Mouse (Mus musculus): ENCODE data around the gene Gm28038. TPM values are rescaled to one million over a fixed set of nuclear protein-coding genes. Genes with fewer than 3 reads are reported as not detected.

The Gm28038 gene
- polyA plus RNA-seq, 1 experiment from 2014 or later, result not detected

GRCm38 (mm10) chr2:30306087-30306486 is 25.2 kb downstream of the Gm28038 start:
- no peaks in the 10 kb centered on the region for H3K4me1 ChIP-seq (replicated peaks; ENCODE audit: control insufficient read depth, insufficient read depth)
- 74% methylated on average over 7 of the region's 7 CpGs for WGBS
- no peaks in the 10 kb centered on the region for H3K9me3 ChIP-seq (ENCODE audit: control insufficient read depth, low read length)
- no peak overlapping the region for H3K4me2 ChIP-seq (replicated peaks; ENCODE audit: low read depth)
- DNase-seq (ENCODE audit: low spot score) (peak; percentile 73), ATAC-seq (ENCODE audit: low FRiP score, low TSS enrichment) (peak; percentile 91)
- TF ChIP-seq CTCF (IDR thresholded peaks at IDR 0.05; ENCODE audit: low read depth) (no peak), EP300 (optimal IDR thresholded peaks at IDR 0.05) (no peak)
- no peak overlapping the region for H3K27ac ChIP-seq (replicated peaks)
- H3K36me3 ChIP-seq (ENCODE audit: control insufficient read depth, insufficient read depth, low read length), result peaks cover 32% of the 10 kb centered on the region
- H3K27me3 ChIP-seq (ENCODE audit: control insufficient read depth, insufficient read depth, low read length), result no peaks in the 10 kb centered on the region
- no peak overlapping the region for H3K9ac ChIP-seq (ENCODE audit: low read length)
- H3K4me3 ChIP-seq (ENCODE audit: low read depth, low read length), result no peak overlapping the region

DNA sequence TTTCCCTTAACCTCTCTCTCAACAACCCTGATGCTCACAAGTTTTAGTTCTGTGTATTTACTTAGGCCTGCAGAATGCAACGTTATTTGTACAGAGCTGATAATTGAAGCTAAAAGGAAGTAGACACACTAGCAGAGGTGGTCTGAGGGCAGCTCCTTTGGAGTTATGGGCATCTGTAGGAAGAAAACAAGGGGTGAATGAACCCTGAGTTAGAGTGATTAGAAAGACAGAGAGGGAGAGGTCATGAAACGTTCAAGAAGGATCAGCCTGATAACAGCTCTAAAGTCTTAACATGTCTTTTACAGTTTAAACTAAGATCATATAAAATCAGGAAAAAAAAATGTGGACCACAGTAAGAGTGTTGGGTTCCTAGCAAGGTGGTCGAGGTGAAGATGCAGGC is 28.5 kb downstream of the Gm28038 start:
- Histone ChIP-seq H3K9ac (ENCODE audit: low read length) (no peak overlapping the region), H3K27me3 (ENCODE audit: control insufficient read depth, insufficient read depth, low read length) (no peaks in the 10 kb centered on the region), H3K4me1 (replicated peaks; ENCODE audit: control insufficient read depth, insufficient read depth) (no peaks in the 10 kb centered on the region), H3K4me3 (ENCODE audit: low read depth, low read length) (no peak overlapping the region), H3K9me3 (ENCODE audit: control insufficient read depth, low read length) (no peaks in the 10 kb centered on the region), H3K4me2 (replicated peaks; ENCODE audit: low read depth) (no peak overlapping the region), H3K27ac (replicated peaks) (no peak overlapping the region), H3K36me3 (ENCODE audit: control insufficient read depth, insufficient read depth, low read length) (peaks cover 40% of the 10 kb centered on the region)
- TF ChIP-seq EP300 (optimal IDR thresholded peaks at IDR 0.05), result no peak
- no peak for TF ChIP-seq CTCF (IDR thresholded peaks at IDR 0.05; ENCODE audit: low read depth)
- 74% methylated on average over 3 of the region's 3 CpGs for WGBS
- ATAC-seq (ENCODE audit: low FRiP score, low TSS enrichment) (no peak), DNase-seq (ENCODE audit: low spot score) (no peak)

GRCm38 (mm10) chr2:30311481-30311880 is 30.6 kb downstream of the Gm28038 start:
- H3K4me2 ChIP-seq (replicated peaks; ENCODE audit: low read depth), result no peak overlapping the region
- peaks cover 32% of the 10 kb centered on the region for H3K36me3 ChIP-seq (ENCODE audit: control insufficient read depth, insufficient read depth, low read length)
- no peak for TF ChIP-seq EP300 (optimal IDR thresholded peaks at IDR 0.05)
- no peak for TF ChIP-seq CTCF (IDR thresholded peaks at IDR 0.05; ENCODE audit: low read depth)
- no peak overlapping the region for H3K4me3 ChIP-seq (ENCODE audit: low read depth, low read length)
- H3K27ac ChIP-seq (replicated peaks), result no peak overlapping the region
- ATAC-seq (ENCODE audit: low FRiP score, low TSS enrichment) (no peak), DNase-seq (ENCODE audit: low spot score) (no peak)
- WGBS, result 79% methylated on average over 2 of the region's 2 CpGs
- H3K4me1 ChIP-seq (replicated peaks; ENCODE audit: control insufficient read depth, insufficient read depth), result no peaks in the 10 kb centered on the region
- H3K9me3 ChIP-seq (ENCODE audit: control insufficient read depth, low read length), result no peaks in the 10 kb centered on the region
- no peaks in the 10 kb centered on the region for H3K27me3 ChIP-seq (ENCODE audit: control insufficient read depth, insufficient read depth, low read length)
- H3K9ac ChIP-seq (ENCODE audit: low read length), result no peak overlapping the region

- ATAC-seq (ENCODE audit: low FRiP score, low TSS enrichment) (no peak), DNase-seq (ENCODE audit: low spot score) (no peak)
- Histone ChIP-seq H3K27ac (replicated peaks) (no peak overlapping the region), H3K9me3 (ENCODE audit: control insufficient read depth, low read length) (no peaks in the 10 kb centered on the region), H3K36me3 (ENCODE audit: control insufficient read depth, insufficient read depth, low read length) (peaks cover 26% of the 10 kb centered on the region), H3K9ac (ENCODE audit: low read length) (no peak overlapping the region), H3K4me3 (ENCODE audit: low read depth, low read length) (no peak overlapping the region), H3K4me1 (replicated peaks; ENCODE audit: control insufficient read depth, insufficient read depth) (no peaks in the 10 kb centered on the region), H3K4me2 (replicated peaks; ENCODE audit: low read depth) (no peak overlapping the region), H3K27me3 (ENCODE audit: control insufficient read depth, insufficient read depth, low read length) (no peaks in the 10 kb centered on the region)
- TF ChIP-seq CTCF (IDR thresholded peaks at IDR 0.05; ENCODE audit: low read depth) (peak; percentile 37), EP300 (optimal IDR thresholded peaks at IDR 0.05) (no peak)
- 95% methylated on average over 4 of the region's 4 CpGs for WGBS
Measured at GRCm38 (mm10) chr2:30316136-30316535, 35.3 kb downstream of the Gm28038 start.

GRCm38 (mm10) chr2:30316955-30317354 is 36.1 kb downstream of the Gm28038 start:
- Histone ChIP-seq H3K9me3 (ENCODE audit: control insufficient read depth, low read length) (no peaks in the 10 kb centered on the region), H3K4me3 (ENCODE audit: low read depth, low read length) (no peak overlapping the region), H3K36me3 (ENCODE audit: control insufficient read depth, insufficient read depth, low read length) (peaks cover 26% of the 10 kb centered on the region), H3K27ac (replicated peaks) (no peak overlapping the region), H3K27me3 (ENCODE audit: control insufficient read depth, insufficient read depth, low read length) (no peaks in the 10 kb centered on the region), H3K4me1 (replicated peaks; ENCODE audit: control insufficient read depth, insufficient read depth) (no peaks in the 10 kb centered on the region), H3K9ac (ENCODE audit: low read length) (no peak overlapping the region), H3K4me2 (replicated peaks; ENCODE audit: low read depth) (no peak overlapping the region)
- WGBS, result 93% methylated on average over 5 of the region's 5 CpGs
- ATAC-seq (ENCODE audit: low FRiP score, low TSS enrichment) (no peak), DNase-seq (ENCODE audit: low spot score) (no peak)
- TF ChIP-seq CTCF (IDR thresholded peaks at IDR 0.05; ENCODE audit: low read depth), result no peak
- no peak for TF ChIP-seq EP300 (optimal IDR thresholded peaks at IDR 0.05)

DNA sequence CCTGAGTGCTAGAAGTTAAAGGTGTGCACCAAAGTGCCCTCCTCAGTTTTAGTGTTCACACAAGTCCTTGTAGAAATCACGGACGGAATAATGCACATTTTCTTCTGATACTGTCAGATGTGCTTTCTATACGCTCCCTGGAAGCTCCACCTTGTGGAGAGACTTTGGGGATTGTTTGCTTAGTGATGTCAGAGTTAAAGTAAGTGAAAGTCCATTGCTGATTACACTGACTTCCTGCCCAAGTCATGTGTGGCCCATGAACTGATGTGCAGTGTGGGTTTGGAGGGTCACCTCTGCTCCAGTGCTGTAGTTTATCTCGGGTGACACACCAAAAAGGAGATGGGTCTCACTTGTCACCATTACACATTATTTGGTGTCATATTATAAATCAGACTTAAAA is 38.4 kb downstream of the Gm28038 start:
- H3K9me3 ChIP-seq (ENCODE audit: control insufficient read depth, low read length), result no peaks in the 10 kb centered on the region
- peak; percentile 42 for DNase-seq (ENCODE audit: low spot score)
- H3K4me1 ChIP-seq (replicated peaks; ENCODE audit: control insufficient read depth, insufficient read depth), result no peaks in the 10 kb centered on the region
- TF ChIP-seq CTCF (IDR thresholded peaks at IDR 0.05; ENCODE audit: low read depth), result peak; percentile 56
- TF ChIP-seq EP300 (optimal IDR thresholded peaks at IDR 0.05), result no peak
- no peak overlapping the region for H3K4me2 ChIP-seq (replicated peaks; ENCODE audit: low read depth)
- no peak overlapping the region for H3K27ac ChIP-seq (replicated peaks)
- no peak overlapping the region for H3K9ac ChIP-seq (ENCODE audit: low read length)
- no peak overlapping the region for H3K4me3 ChIP-seq (ENCODE audit: low read depth, low read length)
- WGBS, result 69% methylated on average over 4 of the region's 4 CpGs
- H3K27me3 ChIP-seq (ENCODE audit: control insufficient read depth, insufficient read depth, low read length), result no peaks in the 10 kb centered on the region
- peaks cover 27% of the 10 kb centered on the region for H3K36me3 ChIP-seq (ENCODE audit: control insufficient read depth, insufficient read depth, low read length)
- peak; percentile 85 for ATAC-seq (ENCODE audit: low FRiP score, low TSS enrichment)
